Mouse (Mus musculus) cerebellum, adult 9-11 months (tissue): ENCODE results near the gene Gpr4.

ENCODE experiments used
- DNase-seq: peaks from one replicate; pipeline ENCODE4 v3.0.0; 2022

The Gpr4 gene

DNA sequence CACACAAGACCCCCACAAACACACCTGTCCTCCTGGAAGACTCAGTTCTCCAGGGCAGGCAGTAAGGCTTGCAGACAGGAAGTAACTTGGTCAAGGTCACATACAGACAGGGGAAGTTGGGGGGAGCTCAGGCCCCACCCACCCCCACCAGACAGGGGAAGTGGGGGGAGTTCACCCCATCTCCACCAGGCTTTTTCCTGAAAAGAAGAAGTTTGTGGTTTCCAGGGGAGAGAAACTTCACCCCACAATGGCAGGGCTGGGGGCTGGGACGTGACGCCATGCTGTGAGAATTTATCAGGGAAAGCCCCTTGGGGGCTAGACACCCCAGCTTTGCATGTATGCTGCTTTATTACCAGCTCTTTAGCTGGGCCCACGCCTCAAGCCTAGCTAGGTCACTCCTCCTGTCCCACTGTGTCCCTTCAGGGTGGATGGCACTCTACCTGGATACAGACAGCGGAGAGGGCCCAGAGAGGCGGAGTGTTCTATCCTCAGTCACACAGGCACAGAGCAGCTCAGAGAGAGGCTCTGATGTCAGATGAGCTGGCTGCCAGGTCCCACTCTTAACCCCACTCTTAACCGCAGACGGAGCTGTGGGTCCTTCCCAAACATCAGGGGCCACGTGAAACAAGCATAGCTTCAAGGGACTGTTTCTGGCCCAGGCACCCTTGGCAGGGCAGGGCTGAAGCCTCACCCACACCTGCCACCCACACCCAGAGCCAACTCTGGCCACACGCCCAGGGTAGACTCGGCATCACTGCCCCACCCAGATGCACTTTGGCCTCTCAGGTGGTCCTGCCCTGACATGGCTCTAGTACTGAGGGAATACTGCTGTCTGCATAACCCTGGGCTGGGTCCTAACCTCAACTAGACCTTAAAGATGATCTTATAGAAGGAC is 53.8 kb downstream of the Gpr4 start:
- DNase-seq: no peak

DNA sequence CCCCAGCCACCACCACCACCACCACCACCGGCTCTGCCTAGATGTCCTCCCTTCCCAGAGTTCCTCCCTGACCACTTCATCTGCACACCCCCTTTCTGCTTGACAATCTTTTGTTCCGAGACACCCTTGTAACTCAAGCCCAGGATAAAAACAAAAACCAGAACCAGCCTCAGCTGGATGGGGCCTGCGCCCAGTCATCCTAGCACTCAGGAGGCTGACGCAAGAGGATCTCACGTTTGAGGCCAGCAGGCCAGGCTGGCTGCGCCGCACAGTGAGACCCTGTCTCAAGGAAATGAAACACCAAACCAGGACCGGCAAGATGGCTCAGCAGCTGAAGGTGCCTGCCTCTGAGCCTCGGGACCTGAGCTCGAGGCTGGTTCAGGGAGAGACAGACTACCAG is 54.7 kb downstream of the Gpr4 start:
- DNase-seq: no peak

DNA sequence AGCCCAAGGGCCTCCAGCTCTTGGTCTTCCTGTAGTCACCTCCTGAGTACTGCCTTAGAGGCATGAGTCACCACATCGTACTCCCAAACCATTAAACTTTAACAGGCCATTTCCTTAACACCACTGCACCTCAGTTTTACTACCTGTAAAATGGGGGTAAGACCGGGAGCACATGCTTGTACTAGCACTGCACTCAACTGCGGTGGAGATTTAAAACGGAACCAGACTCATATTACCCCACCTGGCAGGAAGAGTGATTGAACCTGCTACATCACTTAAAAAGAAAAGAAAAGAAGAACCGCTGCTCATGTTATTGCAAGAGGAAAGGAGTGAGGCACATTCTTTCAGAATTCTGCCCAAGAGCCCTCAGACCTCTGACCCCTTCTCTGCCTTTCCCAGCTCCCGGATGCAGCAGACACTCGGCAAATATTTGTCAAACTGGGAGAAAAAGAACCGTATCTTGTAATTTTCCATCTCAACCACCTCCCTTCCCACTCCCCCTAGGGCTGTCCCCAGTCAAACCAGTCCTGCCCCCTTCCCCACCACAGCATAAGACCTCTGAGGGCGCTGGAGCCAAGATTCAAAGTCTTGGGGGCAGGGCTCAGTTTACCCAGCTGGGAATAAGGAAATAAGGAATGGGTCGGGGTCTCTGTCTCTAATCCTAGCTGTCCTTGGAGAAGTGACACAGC is 56.8 kb downstream of the Gpr4 start:
- no peak for DNase-seq

DNA sequence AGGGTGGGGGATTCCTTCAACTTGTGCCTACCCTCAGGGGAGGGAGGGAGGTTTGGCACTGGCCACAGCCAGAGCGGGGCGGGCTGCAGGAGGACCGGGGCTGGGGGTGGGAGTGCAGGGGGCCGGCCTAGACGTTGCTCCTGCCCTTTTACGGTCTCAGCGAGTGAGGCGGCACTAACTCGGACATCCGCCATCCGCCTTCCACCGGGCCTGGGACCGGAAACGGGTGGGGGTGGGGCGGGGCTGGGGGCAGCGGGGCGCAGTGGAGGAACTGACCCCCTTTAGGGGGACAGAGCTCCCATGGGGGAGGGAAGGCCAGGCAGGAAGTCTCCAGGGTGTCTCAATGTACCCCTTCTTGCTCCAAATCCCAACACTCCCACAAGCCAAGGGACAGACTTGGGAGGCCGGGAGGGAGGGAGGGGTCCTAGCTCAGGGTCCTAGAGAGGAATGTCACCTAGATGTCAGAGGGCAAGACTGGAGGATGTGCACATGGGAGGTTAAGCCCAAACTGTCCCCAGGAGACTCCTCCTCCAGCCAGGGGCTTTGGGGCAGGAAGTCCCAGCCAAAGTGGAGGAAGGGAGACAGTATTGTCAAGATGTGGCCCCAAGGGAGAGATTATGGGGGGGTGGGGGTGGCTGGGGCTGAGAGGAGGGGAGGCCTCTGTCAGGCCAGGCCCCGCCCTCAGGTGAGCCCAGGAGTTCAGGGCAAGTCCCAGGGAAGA is 57.5 kb downstream of the Gpr4 start:
- DNase-seq: no peak

- DNase-seq: peak; percentile 68
Observed at GRCm38 (mm10) chr7:19270509-19271237, 58.3 kb downstream of the Gpr4 start.

GRCm38 (mm10) chr7:19271238-19272172 is 59.2 kb downstream of the Gpr4 start, which contains the start of gene Vasp:
TSS of gene Vasp (minus strand) at chr7:19271817.
- DNase-seq: peak; percentile 83

- DNase-seq: peak; percentile 79
Observed at GRCm38 (mm10) chr7:19272173-19272764, 59.9 kb downstream of the Gpr4 start.
